Mouse (Mus musculus): Measurements from ENCODE around the gene AC134908.4.

Gene AC134908.4

DNA sequence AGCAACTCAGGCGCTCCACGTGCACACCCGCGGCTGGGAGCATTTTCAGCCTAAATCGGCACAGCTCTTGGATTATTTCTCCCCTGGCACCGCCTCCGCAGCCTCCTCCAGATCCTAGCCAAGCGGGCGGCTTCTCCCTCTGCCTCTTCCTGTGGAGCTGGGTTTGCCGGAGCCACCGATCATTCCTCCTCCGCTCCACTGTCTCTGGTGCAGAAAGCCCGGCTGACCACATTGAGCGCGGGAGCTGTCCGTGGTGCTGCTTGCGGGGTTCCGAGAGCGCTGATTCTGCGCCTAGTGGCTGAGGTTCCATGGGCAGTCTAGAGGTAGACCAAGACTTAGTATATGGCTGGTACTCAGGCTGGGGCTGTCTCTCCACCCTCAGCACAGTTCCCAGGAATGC, 18.0 kb upstream of the AC134908.4 start:
- in situ Hi-C loops (cut with MboI; ENCODE audit: low pct_unique_long_range_greater_than_20kb in 1 of 2, low sequenced_read_pairs in 2 of 2, unreplicated experiment in 1 of 2) = no loop called here

DNA sequence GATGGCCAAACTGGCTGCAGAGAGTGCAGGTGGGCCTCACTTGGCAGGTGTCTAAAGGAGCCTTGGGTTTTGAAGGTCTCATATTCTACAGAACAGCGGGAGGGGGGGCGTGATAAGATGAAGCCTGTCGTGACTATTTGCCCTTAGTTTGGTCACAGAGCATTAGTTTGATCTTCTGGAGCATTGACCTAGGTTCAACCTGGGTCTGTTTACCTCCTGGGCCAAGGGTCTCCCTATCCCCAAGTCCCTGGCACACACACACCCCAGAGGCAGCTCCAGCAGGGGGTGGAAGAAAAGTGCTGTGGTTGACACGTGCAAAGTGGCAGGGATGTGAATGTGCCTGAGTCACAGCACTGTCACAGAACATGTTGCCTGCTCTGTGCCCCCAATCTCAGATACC, 15.4 kb upstream of the AC134908.4 start:
- in situ Hi-C loops (cut with MboI; ENCODE audit: low pct_unique_long_range_greater_than_20kb in 1 of 2, low sequenced_read_pairs in 2 of 2, unreplicated experiment in 1 of 2) = no loop called here

DNA sequence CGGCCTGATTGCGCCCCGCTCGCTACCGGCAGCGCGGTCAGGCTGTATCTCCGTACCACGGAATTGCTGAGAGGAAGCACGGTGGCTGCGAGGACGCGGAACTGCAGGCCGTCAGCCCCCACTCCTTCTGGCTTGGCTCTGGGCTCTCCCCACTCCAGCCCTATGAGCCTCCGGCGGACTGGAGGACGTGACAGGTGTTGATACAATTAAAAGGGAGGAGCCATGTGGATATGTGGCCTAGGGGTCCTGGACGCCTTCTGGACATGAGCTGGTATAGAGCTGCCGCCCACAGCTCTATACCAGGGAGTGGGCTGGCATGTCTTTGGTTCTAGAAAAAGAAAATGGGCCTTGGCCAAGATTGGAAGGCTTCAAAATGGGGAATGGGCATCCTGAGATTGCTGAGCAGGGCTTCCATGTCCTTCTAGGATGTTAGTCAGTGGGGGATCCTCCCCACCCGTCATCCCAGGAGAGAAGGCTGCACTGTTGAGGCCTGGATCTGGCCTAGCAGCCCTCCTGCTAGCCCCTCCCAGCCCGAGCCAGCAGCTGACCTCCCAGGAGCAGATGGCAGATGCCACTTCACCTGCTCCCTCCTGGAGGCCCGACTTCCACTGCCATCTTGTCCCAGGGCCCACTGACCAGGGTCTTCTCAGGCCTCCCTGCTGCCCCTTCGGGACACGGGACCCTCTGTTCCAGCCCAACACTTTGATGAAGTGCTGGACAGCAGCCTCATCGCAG, 14.3 kb upstream of the AC134908.4 start:
- in situ Hi-C loops (cut with MboI; ENCODE audit: low pct_unique_long_range_greater_than_20kb in 1 of 2, low sequenced_read_pairs in 2 of 2, unreplicated experiment in 1 of 2) = loop anchor here in 1 of 2 experiments (10.0 kb wide), 1 partner anchor 105 kb away; no protein-coding TSS in a partner anchor

DNA sequence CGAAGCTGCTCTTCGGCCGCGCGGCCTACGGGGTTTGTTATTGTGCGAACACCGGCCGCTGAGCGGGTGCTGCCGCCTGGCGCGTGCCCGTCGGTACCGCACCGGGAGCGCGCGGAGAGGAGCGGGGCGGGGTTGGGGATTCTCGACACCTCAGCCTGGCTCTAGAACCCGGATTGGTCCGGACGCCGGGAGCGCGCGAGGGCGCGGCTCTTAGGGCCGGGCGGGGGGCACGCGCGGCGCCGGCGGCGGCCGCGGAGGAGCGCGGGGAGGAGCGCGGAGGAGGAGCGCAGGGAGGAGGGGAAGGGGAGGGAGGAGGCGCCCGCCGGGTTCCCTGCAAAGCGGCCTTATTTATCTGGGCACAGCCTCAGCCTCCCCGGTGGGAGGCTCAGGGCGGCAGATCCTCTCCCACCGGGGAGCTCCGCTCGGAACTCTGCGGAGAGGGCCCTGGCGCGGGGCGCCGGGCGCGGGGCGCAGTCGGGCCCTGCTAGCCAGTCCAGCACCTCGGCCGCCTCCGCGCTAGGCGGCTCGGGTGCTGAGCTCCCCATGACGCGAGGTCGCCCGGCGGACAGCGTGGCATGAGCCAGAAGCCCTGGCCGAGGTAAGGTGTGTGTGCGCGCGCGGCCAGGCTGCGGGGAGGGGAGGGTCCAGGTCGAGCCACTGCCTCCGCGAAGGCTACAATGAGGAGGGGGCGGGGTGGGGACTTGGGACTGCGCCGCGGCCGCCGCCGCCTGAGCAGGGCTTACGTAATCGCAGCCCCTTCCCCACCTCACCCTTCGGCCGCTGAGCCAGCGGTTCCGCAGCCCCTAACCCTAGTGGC, 13.5 kb upstream of the AC134908.4 start, which contains the start of gene Fbxl16:
Fbxl16 (plus strand) TSS at position 297 of the 817 bp plus-strand sequence.
- in situ Hi-C loops (cut with MboI; ENCODE audit: low pct_unique_long_range_greater_than_20kb in 1 of 2, low sequenced_read_pairs in 2 of 2, unreplicated experiment in 1 of 2) = loop anchor here in 1 of 2 experiments (10.0 kb wide), 1 partner anchor 104 kb away; no protein-coding TSS in a partner anchor

DNA sequence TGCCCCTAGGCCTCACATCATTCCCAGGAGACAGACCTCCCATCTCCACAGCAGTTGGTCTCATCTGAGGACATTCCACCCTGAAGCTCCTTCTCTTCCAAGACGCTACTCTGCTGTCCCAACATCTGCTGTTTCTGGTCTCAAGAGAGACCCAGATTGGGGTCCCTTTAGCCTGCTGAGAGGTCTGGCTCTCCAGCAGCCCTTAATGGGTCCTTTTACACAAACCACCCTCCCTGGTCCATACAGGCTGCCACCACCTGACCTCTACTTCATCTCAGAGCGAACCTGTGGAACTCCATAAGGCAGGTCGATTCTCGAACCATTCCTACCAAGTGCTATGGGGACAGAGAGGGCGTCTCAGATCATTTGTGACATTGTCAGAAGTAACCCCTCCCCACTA, 12.6 kb upstream of the AC134908.4 start:
- in situ Hi-C loops (cut with MboI; ENCODE audit: low pct_unique_long_range_greater_than_20kb in 1 of 2, low sequenced_read_pairs in 2 of 2, unreplicated experiment in 1 of 2) = loop anchor here in 1 of 2 experiments (10.0 kb wide), 1 partner anchor 103 kb away; no protein-coding TSS in a partner anchor

DNA sequence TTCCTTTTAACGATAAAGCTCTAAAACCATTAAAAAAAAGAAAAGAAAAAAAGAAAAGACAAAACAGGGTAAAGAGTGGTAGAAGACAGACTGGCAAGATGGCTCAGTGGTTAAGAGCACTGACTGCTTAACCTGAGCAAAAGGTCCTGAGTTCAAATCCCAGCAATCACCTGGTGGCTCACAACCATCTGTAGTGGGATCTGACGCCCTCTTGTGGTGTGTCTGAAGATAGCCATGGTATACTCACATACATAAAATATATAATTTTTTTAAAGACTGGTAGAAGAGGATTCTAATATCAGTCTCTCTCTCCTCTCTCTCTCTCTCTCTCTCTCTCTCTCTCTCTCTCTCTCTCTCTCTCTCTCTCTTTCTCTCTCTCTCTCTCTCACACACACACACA, 12.0 kb upstream of the AC134908.4 start:
- in situ Hi-C loops (cut with MboI; ENCODE audit: low pct_unique_long_range_greater_than_20kb in 1 of 2, low sequenced_read_pairs in 2 of 2, unreplicated experiment in 1 of 2) = loop anchor here in 1 of 2 experiments (10.0 kb wide), 1 partner anchor 103 kb away; no protein-coding TSS in a partner anchor

DNA sequence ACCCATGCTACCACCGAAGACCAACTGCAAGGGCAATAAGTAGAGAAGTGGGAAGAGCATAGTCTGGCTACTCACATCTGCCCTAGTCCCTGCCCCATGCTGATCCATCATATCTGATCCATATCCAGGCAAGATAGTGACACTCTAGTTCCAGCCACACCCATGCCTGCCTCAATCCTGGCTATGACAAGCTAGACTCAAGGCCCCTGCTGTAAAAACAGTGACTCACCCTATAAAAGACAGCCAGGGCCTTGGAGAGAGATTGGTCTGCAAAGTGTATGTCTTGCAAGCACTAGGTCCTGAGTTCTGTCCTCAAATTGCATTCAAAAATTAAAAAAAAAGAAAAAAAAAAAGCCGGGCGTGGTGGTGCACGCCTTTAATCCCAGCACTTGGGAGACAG, 11.0 kb upstream of the AC134908.4 start:
- in situ Hi-C loops (cut with MboI; ENCODE audit: low pct_unique_long_range_greater_than_20kb in 1 of 2, low sequenced_read_pairs in 2 of 2, unreplicated experiment in 1 of 2) = loop anchor here in 1 of 2 experiments (10.0 kb wide), 1 partner anchor 102 kb away; no protein-coding TSS in a partner anchor

DNA sequence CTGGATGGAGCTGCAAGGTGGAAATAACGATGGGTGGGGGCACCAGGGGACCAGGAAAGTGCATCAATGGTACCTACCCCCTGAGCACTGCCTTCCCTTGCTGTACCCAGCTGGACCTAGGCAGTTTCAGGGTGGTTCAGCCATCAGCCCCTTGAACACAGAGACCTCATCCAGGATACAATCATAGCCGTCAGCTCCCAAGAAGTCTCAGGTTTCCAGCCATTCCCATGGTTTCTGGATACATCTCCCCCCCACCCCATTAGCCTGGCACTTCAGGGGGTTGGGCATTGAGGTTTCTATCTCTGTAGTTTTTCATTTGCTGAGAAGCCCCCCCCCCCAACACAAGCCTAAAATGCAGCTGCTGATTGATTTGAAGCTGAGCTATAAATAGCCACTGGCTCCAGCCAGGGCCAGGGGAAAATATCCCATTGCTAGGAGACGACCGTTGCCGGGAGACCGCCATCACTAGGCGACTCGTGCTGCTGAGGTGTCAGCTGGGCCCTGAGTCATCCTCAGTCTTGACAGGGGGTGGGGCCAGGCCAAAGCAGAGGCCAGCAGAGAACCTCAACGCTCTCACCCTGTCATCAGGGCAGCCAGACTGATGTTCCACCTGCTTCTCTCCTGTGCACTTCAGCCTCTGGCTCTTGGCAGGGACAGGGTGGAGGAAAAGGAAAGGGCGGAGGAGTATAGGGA, 7.5 kb upstream of the AC134908.4 start:
- in situ Hi-C loops (cut with MboI; ENCODE audit: low pct_unique_long_range_greater_than_20kb in 1 of 2, low sequenced_read_pairs in 2 of 2, unreplicated experiment in 1 of 2) = loop anchor here in 1 of 2 experiments (10.0 kb wide), 1 partner anchor 98 kb away; no protein-coding TSS in a partner anchor

DNA sequence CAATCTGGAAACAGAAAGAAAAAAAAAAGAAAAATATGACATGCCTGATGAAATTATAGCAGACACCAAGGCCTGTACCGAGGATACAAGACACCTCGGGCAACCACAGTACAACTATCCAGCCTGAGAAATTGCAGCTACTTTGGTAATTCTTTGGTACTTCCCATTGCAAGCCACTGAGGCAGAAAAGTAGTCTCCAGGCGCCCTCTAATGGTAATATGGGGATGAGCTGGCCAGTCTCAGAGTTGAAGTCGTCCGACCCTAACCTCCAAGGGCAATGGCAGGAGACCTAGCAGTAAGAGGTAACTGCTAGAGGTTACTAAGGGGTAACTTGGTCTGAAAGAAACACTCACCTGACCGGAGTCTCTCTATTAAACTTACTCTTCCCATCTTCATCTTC, 5.6 kb upstream of the AC134908.4 start:
- in situ Hi-C loops (cut with MboI; ENCODE audit: low pct_unique_long_range_greater_than_20kb in 1 of 2, low sequenced_read_pairs in 2 of 2, unreplicated experiment in 1 of 2) = loop anchor here in 1 of 2 experiments (10.0 kb wide), 1 partner anchor 96 kb away; no protein-coding TSS in a partner anchor

DNA sequence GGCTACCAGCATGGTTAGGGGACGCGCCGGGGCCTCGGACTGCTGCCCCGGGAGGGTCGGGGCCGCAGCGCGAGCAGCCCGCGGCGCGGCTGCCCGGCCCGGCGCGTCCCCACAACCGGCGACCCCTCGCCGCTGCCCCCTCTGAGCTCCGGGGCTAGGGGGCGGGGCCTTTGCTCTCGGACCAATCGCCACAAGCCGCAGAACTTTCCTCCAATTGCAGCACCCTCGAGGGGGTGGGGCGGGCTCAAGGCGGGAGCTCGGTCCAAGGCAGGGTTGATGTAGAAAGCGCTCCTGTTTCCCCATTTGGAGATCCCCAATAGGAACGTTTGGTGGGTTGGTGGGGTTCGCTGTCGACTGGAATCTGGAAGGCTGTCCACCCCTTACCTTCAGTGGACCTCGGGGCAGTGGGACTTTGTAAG, 1.5 kb upstream of the AC134908.4 start, which contains the start of gene Metrn:
Metrn (minus strand) TSS at position 186 of the 419 bp plus-strand sequence.
- in situ Hi-C loops (cut with MboI; ENCODE audit: low pct_unique_long_range_greater_than_20kb in 1 of 2, low sequenced_read_pairs in 2 of 2, unreplicated experiment in 1 of 2) = loop anchor here (10.0 kb wide), 2 partner anchors 62 to 322 kb away; partner anchors contain the start of gene Mslnl (in 1 of the 2)

DNA sequence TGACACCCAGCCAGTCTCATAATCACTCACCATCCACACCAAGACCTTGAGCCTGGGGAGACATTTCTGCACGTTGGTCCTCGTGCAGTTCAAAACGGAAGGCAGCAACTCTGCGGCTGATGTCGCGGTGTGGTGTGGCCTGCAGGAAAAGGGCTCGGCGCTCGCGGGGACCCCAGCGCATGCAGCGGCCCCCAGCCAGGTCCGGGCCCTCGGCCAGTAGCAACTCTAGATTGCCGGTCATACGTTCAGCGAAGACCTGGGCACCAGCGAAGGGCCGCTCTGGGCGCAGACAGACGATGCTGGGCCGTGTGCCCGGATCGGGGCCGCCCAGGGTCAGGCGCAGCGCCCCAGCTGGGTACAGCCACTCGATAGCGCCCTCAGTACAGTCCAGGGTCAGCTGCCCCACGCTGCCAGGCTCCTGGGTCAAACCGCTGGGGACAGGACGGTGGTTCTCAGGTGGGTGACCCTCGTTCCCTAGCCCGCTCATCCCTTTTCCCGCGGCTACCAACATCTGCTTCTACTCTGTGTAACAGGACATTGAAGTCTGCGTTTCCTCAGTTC, 832 bp upstream of the AC134908.4 start:
- in situ Hi-C loops (cut with MboI; ENCODE audit: low pct_unique_long_range_greater_than_20kb in 1 of 2, low sequenced_read_pairs in 2 of 2, unreplicated experiment in 1 of 2) = loop anchor here (10.0 kb wide), 2 partner anchors 61 to 321 kb away; partner anchors contain the start of gene Mslnl (in 1 of the 2)

DNA sequence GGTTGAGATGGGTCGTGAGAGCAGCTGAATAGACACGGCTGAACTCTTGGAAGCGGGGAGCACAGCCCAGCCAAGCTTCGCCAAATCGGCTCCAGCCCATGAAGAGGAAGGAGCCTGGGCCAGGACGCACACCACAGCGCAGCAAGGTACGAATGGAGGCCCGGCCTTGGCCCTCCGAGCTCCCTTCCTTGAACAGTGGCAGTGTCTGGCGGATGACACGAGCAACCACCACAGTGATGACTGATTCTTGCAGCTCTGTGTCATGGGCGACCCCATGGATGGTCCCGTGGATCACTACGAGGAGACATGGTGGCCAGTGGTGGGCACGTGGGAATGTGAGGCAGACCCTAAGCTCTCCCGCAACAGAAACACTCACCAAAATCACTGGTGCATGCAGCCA, 461 bp downstream of the AC134908.4 start:
- in situ Hi-C loops (cut with MboI; ENCODE audit: low pct_unique_long_range_greater_than_20kb in 1 of 2, low sequenced_read_pairs in 2 of 2, unreplicated experiment in 1 of 2) = loop anchor here (10.0 kb wide), 2 partner anchors 60 to 320 kb away; partner anchors contain the start of gene Mslnl (in 1 of the 2)

DNA sequence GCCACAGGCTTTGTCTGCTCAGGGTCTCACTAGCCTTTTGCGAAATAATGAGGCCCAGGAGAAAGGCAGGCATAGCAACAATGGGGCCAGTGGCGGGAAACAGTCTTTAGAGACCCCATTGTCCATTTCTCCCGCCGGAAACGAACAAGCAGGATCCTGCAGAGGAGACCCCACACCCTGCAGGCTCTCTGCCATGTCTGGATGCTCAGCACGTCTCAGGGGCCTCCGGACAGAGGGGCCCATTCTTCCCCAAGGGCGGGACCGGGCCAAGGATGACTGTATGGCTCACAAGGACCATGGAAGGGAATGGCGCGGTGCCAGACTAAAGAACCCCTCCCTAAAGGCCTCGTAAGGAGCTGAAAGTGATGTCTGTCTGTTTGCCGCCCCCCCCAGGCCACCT, 1.3 kb downstream of the AC134908.4 start:
- in situ Hi-C loops (cut with MboI; ENCODE audit: low pct_unique_long_range_greater_than_20kb in 1 of 2, low sequenced_read_pairs in 2 of 2, unreplicated experiment in 1 of 2) = loop anchor here (10.0 kb wide), 2 partner anchors 59 to 319 kb away; partner anchors contain the start of gene Mslnl (in 1 of the 2)

DNA sequence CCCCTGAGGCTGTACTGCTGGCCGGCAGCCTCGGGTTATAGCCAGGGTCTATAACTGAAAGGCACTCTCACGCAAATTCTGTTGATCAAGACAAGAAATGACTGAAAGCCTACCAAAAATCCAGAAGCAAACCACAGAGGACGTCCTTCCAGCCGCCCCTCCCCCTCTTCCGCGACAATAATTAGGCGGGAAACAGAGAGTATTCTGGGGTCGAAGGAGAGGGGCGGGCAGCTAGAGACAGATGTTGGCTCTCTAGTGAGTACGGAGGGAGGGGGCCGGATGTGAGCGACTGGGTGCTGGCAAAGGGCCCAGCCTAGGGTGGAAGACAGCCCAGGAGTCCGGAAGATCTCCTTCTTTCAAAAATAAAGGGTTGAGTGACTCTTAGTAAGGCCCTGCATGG, 2.8 kb downstream of the AC134908.4 start, which contains the start of gene Fam173a:
Fam173a (minus strand) TSS at position 287 of the 400 bp plus-strand sequence.
- in situ Hi-C loops (cut with MboI; ENCODE audit: low pct_unique_long_range_greater_than_20kb in 1 of 2, low sequenced_read_pairs in 2 of 2, unreplicated experiment in 1 of 2) = loop anchor here (10.0 kb wide), 2 partner anchors 58 to 318 kb away; partner anchors contain the start of gene Mslnl (in 1 of the 2)

DNA sequence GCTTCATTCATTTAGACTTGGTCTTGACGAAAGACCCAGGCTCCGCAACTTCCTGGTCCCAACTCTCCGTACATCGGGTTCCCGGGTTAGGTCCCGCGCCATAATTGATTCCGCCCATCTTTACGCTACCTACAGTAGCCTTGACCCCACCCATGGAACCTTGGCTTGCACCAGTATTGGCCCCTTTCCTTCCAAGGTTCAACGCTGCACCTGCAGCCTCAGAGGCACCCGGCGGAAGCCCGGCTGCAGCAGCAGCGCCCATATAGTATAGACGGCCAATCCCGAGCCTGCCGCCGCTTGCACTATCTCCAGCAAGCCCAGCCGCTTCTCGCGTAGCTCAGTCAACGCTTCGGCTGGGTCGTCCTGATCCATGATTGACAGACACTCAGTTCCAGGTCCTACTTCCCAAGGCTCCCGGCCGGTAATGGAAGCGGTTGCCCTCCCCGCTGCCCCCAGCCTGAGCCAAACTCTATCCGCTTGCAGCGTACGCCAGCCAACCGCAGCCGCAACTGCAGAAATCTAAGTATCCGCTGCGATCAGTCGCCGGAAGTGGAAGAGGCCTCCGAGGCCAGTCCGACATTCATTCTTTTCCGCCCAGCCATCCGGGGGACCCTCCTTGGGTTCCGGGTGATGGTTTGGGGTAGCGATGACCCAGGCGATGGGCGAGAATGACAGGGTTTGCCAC, 3.5 kb downstream of the AC134908.4 start:
- in situ Hi-C loops (cut with MboI; ENCODE audit: low pct_unique_long_range_greater_than_20kb in 1 of 2, low sequenced_read_pairs in 2 of 2, unreplicated experiment in 1 of 2) = loop anchor here (10.0 kb wide), 2 partner anchors 57 to 317 kb away; partner anchors contain the start of gene Mslnl (in 1 of the 2)

DNA sequence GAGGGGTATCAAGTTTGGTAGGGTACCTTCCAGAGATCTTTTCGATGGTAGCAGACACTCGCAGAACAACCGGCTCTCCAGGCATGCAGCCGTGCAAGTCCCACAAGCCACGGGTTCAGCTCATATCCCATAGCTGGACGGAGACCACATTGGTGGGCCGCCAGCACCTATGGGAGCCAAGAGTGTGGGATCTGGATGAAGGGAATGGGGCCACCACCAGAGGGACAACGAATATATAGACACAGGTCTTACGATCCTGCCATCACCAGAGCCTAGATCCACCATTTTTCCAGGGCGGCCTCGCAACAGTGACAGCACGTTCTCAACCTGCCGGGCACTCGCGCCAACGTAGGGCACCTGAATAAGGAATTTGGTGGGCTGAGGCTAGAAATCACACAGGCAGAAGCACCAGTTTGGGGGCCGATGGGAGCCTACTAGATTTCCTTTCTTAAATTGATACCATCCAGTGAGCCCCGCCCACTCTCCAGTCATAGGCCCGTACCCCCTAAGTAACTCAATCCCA, 4.1 kb downstream of the AC134908.4 start:
- in situ Hi-C loops (cut with MboI; ENCODE audit: low pct_unique_long_range_greater_than_20kb in 1 of 2, low sequenced_read_pairs in 2 of 2, unreplicated experiment in 1 of 2) = loop anchor here (10.0 kb wide), 2 partner anchors 57 to 317 kb away; partner anchors contain the start of gene Mslnl (in 1 of the 2)
